Mouse (Mus musculus): Measurements from ENCODE around the gene Fgr. TPM values are rescaled to one million over a fixed set of nuclear protein-coding genes. Genes with fewer than 3 reads are reported as not detected.
A peak's percentile ranks its signal among the peaks of the same experiment; 100 is the strongest.

The Fgr gene
- polyA plus RNA-seq, 1 experiment from 2014 or later, result 0.06 TPM

DNA sequence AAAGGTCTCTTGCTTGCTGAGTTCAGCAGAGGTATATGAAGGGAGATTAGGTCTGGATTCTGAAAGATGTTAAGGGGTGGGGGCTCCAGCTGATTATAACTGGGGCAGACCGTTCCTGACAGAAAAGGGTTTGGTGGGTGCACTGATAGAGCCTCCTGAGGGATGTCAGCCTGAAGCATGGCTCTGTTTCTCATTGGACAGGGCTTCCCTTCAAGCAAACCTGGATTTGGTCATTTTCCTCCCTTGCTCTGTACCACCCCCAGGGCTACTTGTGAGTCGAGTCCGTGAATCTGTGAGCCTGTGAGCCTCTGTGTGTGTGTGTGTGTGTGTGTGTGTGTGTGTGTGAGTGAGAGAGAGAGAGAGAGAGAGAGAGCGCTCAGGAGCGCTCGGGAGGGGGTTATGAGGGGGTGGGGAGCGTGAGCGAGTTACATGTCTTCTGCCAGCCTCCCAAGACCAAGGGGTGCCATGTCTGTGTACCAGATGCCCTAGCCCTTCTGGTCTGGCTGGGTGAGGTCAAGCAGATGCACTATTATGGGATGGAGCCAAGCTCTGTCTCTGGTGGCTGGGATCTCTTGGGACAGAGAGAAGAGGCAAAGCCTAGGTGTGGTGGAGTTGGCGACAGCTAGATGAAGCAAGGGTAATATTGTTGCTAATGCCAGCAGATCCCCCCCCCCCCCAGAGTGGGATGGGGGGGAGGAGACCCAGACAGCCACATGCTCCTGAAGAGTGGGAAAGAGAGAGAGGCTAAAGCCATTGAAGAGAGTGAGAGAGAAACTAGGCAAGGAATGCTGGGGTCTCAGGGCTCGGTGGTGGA, 41.2 kb downstream of the Fgr start:
- H3K36me3 ChIP-seq, result no peaks in the 10 kb centered on the region
- H3K9me3 ChIP-seq, result no peaks in the 10 kb centered on the region
- H3K4me3 ChIP-seq, result peak overlapping the region; percentile 98
- WGBS, result 27% methylated on average over 10 of the region's 10 CpGs
- peak overlapping the region; percentile 94 for H3K4me2 ChIP-seq (replicated peaks)
- H3K27ac ChIP-seq (replicated peaks), result peak overlapping the region; percentile 98
- H3K4me1 ChIP-seq, result peaks cover 81% of the 10 kb centered on the region
- peak overlapping the region; percentile 99 for H3K9ac ChIP-seq (replicated peaks)
- H3K27me3 ChIP-seq, result peaks cover 6% of the 10 kb centered on the region
- ATAC-seq (replicated peaks), result no peak

DNA sequence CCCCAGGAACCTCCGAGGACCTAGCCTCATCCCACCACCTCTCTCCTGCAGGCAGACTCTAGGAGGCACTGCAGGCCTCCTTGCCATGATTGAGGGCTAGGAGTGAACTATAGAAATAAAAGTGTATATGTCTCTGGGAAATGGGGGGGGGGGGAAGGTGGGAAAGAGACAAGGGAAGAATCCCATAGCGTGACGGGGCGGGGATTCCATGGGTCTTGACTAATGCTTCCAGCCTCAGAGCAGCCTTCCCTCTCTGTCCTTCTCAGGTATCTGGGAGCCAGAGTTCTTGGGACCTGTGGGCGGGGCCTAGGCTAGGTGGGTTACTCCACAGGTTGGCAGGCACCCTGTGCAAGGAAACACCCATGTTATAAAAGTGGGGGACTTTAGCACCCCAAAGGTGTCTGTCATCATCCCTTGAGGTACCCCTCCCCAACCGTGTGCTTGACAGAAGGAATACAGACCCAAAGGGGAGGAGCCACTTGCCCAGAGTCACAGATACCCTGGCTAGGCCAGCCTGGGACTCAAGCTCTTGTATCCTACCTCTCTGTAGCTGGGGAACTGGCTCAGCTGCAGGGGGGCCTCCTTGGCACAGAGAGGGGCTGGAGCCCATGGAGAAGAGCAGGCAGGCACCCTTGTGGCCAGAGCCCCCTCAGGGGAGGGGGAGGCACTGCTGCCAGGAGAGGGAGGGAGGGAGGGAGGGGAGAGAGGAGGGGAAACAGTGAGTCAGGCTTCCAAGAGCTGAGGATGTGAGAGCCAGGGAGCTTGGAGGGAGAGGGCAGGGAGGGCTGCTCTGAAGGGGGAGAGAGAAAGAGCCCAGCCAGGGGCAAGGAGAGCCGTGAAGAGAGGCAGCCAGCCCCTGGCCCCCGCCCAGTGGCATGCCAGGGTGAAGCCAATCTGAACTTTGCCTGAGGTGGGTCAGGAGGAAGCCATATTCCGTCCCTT, 42.1 kb downstream of the Fgr start:
- H3K4me2 ChIP-seq (replicated peaks), result peak overlapping the region; percentile 94
- no peak overlapping the region for H3K9ac ChIP-seq (replicated peaks)
- H3K36me3 ChIP-seq, result no peaks in the 10 kb centered on the region
- peak overlapping the region; percentile 98 for H3K27ac ChIP-seq (replicated peaks)
- H3K27me3 ChIP-seq, result no peaks in the 10 kb centered on the region; the same call in 1 of the 2 replicates
- H3K4me3 ChIP-seq, result peak overlapping the region; percentile 98
- H3K9me3 ChIP-seq, result no peaks in the 10 kb centered on the region
- no peak for ATAC-seq (replicated peaks)
- peaks cover 84% of the 10 kb centered on the region for H3K4me1 ChIP-seq
- 33% methylated on average over 9 of the region's 9 CpGs for WGBS

DNA sequence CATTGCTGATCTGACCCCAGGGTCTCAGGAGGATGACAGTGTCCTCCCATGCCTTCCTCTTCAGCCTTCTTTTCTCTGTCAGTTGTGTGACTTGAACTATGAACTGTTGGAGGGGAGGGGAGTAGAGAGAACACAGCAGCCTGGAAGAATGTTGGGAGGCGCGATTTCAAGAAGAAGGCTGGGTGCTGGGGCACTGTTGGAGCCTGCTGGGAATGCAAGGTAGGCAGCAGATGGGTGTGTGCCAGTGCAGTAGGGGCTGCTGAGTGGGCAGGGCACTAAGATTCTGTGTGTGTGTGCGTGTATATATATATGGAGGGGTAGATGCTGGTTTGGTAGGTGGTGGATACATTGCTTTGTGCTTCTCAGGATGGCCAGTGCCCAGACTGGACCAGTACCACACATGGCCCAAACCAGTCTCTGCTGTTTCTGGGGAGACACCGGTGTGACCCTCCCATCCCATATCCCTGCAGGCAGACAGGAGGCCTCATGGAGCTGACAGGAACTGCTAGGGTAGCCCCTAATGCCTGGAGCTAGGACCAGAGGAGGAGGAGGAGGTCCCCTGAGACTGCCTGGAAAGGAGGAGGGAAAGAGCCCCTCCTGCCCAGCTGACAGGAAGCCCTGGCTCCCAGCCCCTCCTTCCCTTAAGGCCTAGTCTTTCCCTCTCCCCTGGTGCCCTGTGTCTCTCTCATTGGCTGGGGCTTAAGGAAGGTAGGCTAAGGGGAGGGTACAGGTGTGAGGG, 43.0 kb downstream of the Fgr start:
- Histone ChIP-seq H3K4me2 (replicated peaks) (peak overlapping the region; percentile 94; the same call in 1 of the 2 replicates), H3K9me3 (no peaks in the 10 kb centered on the region), H3K4me1 (peaks cover 90% of the 10 kb centered on the region), H3K36me3 (no peaks in the 10 kb centered on the region), H3K27ac (replicated peaks) (peak overlapping the region; percentile 12; the same call in 1 of the 2 replicates), H3K27me3 (no peaks in the 10 kb centered on the region), H3K4me3 (no peak overlapping the region), H3K9ac (replicated peaks) (peak overlapping the region; percentile 19; the same call in 1 of the 2 replicates)
- 46% methylated on average over 4 of the region's 4 CpGs for WGBS
- no peak for ATAC-seq (replicated peaks)

DNA sequence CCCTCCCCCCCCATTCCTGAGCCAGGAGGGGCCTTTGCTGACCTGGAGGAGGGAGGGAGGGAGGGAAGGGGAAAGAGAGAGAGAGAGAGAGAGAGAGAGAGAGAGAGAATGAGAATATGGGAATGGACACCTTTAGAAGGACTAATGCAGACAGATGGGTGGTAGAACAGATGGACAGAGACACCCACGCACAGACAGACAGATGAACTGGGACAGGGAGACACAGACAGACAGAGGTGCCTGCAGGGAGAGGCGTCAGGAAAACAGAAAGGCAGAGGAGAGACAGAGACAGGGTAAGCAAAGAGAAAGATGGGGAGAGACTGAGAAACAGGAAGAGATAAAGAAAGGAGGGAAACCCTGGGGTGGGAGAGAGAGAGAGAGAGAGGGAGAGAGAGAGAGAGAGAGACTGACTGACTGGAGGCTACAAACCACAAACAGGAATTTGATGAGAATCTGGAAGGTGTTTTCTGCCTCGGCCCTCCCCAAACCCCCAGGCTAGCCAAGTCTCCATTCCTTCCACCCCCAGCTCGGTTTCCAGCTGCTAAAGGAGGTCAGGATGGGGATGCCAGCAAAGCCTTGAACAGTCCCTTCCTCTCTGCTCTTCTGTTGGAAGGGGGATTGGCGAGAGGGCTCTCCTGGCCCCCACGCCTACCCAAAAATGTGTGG, 43.8 kb downstream of the Fgr start:
- no peak overlapping the region for H3K4me3 ChIP-seq
- H3K9ac ChIP-seq (replicated peaks), result no peak overlapping the region
- 56% methylated on average over 6 of the region's 6 CpGs for WGBS
- no peaks in the 10 kb centered on the region for H3K9me3 ChIP-seq
- peaks cover 99% of the 10 kb centered on the region for H3K4me1 ChIP-seq
- ATAC-seq (replicated peaks), result no peak
- no peak overlapping the region for H3K4me2 ChIP-seq (replicated peaks)
- H3K27ac ChIP-seq (replicated peaks), result no peak overlapping the region
- H3K36me3 ChIP-seq, result no peaks in the 10 kb centered on the region
- H3K27me3 ChIP-seq, result no peaks in the 10 kb centered on the region

DNA sequence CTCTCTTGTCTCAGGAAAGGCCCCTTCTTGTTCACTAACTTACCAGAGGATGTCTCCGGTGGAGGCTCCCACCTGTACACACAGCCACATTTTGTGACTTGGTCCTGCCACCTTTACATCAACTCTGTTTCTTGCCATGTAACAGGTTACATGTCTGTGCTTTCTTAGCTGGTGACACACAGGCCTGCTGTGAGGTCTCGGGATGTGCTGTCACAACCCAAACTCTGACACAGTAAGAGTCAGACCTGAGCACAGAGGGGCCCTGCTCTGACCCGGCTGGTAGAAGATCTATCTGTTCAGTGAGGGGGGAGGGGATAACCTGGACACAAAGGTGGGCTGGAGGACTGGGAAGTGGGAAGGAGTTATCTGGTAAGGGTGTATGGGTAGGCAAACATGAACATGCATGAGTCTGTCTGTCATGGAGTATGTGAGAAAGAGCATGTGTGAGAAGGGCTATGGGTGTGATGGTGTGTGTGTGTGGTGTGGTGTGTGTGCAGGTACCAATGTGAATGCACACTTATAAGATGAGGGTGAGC, 44.4 kb downstream of the Fgr start:
- Histone ChIP-seq H3K4me2 (replicated peaks) (no peak overlapping the region), H3K27ac (replicated peaks) (no peak overlapping the region), H3K9me3 (no peaks in the 10 kb centered on the region), H3K9ac (replicated peaks) (no peak overlapping the region), H3K4me1 (peaks cover 99% of the 10 kb centered on the region), H3K36me3 (no peaks in the 10 kb centered on the region), H3K27me3 (no peaks in the 10 kb centered on the region), H3K4me3 (no peak overlapping the region)
- ATAC-seq (replicated peaks), result no peak
- WGBS, result 77% methylated on average over 3 of the region's 3 CpGs

DNA sequence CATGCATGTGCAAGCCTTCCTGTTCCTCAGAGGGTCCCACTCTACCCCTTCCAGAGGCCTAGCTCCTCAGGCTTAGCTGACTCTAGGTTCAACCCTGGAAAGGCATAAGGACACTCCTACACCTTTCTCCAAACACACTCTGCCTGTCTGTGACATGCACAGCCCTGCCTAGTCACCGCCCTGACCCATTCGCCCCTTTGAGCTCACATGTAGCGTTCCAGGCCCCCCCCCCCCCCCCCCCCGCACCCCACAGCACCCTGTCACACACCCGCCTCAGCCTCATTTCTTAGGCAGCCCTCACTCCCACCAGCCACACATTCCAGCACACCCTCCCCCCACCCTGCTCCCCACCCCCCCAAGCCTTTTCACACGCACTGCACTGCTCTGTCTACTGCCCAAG, 46.8 kb downstream of the Fgr start:
- WGBS, result 32% methylated on average over 4 of the region's 6 CpGs
- 0 out of 2 replicates have a peak overlapping the region, but pooled peaks have one; percentile 42 for H3K4me2 ChIP-seq (replicated peaks)

DNA sequence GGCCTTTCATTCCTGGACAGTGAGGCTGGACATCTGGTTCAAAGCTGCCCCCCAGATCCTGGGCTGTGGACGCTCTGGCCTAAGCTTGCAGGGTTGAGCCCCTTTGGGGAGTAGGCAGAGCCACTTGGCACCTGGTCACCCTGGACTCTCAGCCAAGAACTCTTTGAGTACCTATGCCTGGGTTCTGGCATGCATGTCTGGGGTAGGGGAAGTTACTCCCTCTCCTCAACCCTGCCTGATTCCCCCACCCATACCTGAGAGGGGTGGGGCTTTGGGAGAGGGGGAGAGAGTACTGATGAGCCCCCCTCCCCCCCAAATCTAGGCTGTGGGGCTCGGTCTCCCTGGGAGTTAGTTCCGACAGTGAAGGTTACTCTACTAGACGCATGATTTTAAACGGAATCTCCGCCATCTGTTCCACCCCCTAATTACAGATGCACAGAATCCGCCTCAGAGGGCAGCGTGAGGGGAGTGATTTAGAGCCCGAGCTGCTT, 47.3 kb downstream of the Fgr start:
- H3K4me3 ChIP-seq, result no peak overlapping the region
- H3K4me2 ChIP-seq (replicated peaks), result peak overlapping the region; percentile 42
- peaks cover 99% of the 10 kb centered on the region for H3K4me1 ChIP-seq
- H3K27me3 ChIP-seq, result no peaks in the 10 kb centered on the region
- ATAC-seq (replicated peaks), result peak; percentile 30; the same call in 1 of the 2 replicates
- peak overlapping the region; percentile 32; the same call in 1 of the 2 replicates for H3K9ac ChIP-seq (replicated peaks)
- peak overlapping the region; percentile 73 for H3K27ac ChIP-seq (replicated peaks)
- no peaks in the 10 kb centered on the region for H3K36me3 ChIP-seq
- WGBS, result 2% methylated on average over 9 of the region's 9 CpGs
- H3K9me3 ChIP-seq, result no peaks in the 10 kb centered on the region

More for the DNA sequence above, 46.8 kb downstream of the Fgr start:
- Histone ChIP-seq H3K4me1 (peaks cover 99% of the 10 kb centered on the region), H3K9ac (replicated peaks) (0 out of 2 replicates have a peak overlapping the region, but pooled peaks have one; percentile 32), H3K36me3 (no peaks in the 10 kb centered on the region), H3K27me3 (no peaks in the 10 kb centered on the region), H3K4me3 (no peak overlapping the region), H3K9me3 (no peaks in the 10 kb centered on the region), H3K27ac (replicated peaks) (peak overlapping the region; percentile 73)
- no peak for ATAC-seq (replicated peaks)

DNA sequence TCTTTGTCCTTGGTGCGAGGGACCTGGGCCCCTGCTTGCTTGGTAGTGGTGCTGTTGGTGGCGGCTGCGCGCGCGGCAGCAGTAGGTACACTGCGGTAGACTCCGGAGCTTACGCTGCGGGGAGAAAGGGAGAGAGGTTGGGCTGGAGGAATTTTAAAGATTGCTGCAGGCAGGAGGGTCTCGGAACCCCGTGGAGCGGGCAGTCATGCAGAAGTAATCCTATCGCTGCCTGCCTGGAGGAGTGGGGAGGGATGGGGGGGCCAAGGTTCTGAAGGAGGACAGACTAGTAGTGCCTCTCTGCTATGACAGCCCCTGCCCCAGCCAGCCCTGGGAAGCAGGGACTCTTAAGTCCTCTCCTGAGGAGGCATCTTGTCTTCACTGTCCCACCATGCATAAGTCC, 48.3 kb downstream of the Fgr start:
- Histone ChIP-seq H3K4me3 (peak overlapping the region; percentile 19; the same call in 1 of the 2 replicates), H3K9ac (replicated peaks) (peak overlapping the region; percentile 32), H3K27me3 (no peaks in the 10 kb centered on the region), H3K4me1 (peaks cover 98% of the 10 kb centered on the region), H3K9me3 (no peaks in the 10 kb centered on the region), H3K36me3 (no peaks in the 10 kb centered on the region), H3K27ac (replicated peaks) (peak overlapping the region; percentile 73), H3K4me2 (replicated peaks) (peak overlapping the region; percentile 42)
- whole genome bisulfite sequencing, result 5% methylated on average over 14 of the region's 14 CpGs
- ATAC-seq (replicated peaks), result no peak

DNA sequence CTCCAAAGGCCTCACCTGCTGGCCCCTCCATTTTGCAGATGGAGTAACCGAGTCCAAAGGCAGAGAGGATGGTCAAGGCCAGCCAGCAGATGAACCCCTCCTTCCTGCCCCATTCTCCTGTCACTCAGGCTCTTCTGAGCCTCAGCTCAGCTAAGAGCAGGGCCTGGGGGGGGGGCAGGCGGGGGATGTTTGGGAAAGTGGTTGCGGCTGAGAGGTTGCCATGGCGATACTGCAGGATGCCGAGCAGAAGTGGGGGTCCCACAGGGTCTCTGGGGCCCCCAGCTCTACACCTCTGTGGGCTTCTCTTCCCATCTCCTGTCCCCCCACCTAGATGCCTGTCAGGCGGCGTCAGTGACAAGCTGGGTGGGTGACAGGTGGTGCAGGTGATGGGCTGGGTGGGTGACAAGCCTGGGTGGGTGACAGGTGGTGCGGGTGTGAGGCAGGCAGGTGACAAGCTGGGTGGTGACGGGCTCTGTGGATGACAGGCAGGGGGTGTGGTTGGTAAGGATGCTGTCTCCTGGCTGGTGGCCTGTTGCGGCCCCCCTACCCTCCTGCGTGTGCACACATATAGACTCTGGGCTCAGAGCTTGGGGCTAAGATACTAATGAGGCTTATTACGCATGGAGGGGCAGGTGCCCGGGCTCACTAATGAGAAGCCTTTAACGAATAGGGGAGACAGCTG, 49.2 kb downstream of the Fgr start:
- Histone ChIP-seq H3K27me3 (no peaks in the 10 kb centered on the region), H3K4me2 (replicated peaks) (peak overlapping the region; percentile 42), H3K36me3 (no peaks in the 10 kb centered on the region), H3K4me1 (peaks cover 89% of the 10 kb centered on the region), H3K4me3 (no peak overlapping the region), H3K9me3 (no peaks in the 10 kb centered on the region), H3K9ac (replicated peaks) (0 out of 2 replicates have a peak overlapping the region, but pooled peaks have one; percentile 11), H3K27ac (replicated peaks) (peak overlapping the region; percentile 73)
- peak; percentile 54 for ATAC-seq (replicated peaks)
- 14% methylated on average over 14 of the region's 14 CpGs for WGBS

DNA sequence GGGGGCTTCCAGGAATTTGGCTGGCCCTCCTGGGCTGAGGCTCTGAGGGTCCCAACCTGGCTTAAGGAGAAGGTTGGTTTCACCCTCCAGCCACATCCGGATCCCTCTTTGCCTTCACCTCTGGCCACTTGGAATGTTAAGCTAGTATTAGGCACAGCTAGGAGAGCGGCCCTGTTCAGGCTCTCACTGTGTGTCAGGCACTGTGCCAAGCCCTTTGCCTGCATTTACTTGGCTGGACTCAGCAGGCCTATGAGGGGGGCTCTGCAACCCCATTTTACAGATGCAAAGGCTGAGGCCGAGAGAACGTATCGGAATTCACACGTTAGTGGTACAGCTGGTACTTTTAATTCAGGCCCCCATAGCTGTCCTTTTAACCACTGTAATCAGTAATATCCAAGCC, 49.7 kb downstream of the Fgr start:
- ATAC-seq (replicated peaks), result peak; percentile 1; the same call in 1 of the 2 replicates

More for the DNA sequence above, 49.7 kb downstream of the Fgr start:
- no peaks in the 10 kb centered on the region for H3K9me3 ChIP-seq
- no peak overlapping the region for H3K9ac ChIP-seq (replicated peaks)
- 58% methylated on average over 6 of the region's 6 CpGs for WGBS
- H3K4me1 ChIP-seq, result peaks cover 84% of the 10 kb centered on the region
- H3K4me3 ChIP-seq, result no peak overlapping the region
- no peaks in the 10 kb centered on the region for H3K36me3 ChIP-seq
- peak overlapping the region; percentile 73 for H3K27ac ChIP-seq (replicated peaks)
- 0 out of 2 replicates have a peak overlapping the region, but pooled peaks have one; percentile 42 for H3K4me2 ChIP-seq (replicated peaks)
- H3K27me3 ChIP-seq, result no peaks in the 10 kb centered on the region

Data from forebrain, embryonic 15.5 days (tissue).